Mouse (Mus musculus) megakaryocyte-erythroid progenitor cell, adult 5-6 weeks (primary cell): ENCODE measurements around the gene Agpat4. TPM values are rescaled to one million over a fixed set of nuclear protein-coding genes. Genes with fewer than 3 reads are reported as not detected.

ENCODE experiments used
- ATAC-seq: replicated peaks from 2 replicates; pipeline ENCODE4 v1.8.0; 2016; ENCODE audit warnings: mild to moderate bottlenecking, inconsistent platforms; ENCODE audit not compliant: severe bottlenecking, poor library complexity, low FRiP score, low TSS enrichment
- total RNA-seq, 2 experiments: library from RNA; stranded (forward) in 1 of 2; stranded (reverse) in 1 of 2; fragments of 200-1000, 215-1000 nt in 1 of 2; fragments of >200 nt in 1 of 2; fragmentation: Nextera tagmentation in 1 of 2; gene quantifications; 2 replicates each; pipeline ENCODE4 v1.2.3; 2014 to 2017

The Agpat4 gene
- total RNA-seq, 2 experiments from 2014 or later = 6.8 to 9.0 TPM

GRCm38 (mm10) chr17:12261887-12262286 is 143.4 kb downstream of the Agpat4 start:
- 0 out of 2 replicates have a peak, but pooled peaks have one; percentile 45 for ATAC-seq

- no peak for ATAC-seq
Observed at GRCm38 (mm10) chr17:12262851-12263250, 144.3 kb downstream of the Agpat4 start.

GRCm38 (mm10) chr17:12263787-12264186 is 145.3 kb downstream of the Agpat4 start:
- no peak for ATAC-seq

- ATAC-seq = no peak
Observed at GRCm38 (mm10) chr17:12264293-12264692, 145.8 kb downstream of the Agpat4 start.

- ATAC-seq = peak; percentile 64
Observed at GRCm38 (mm10) chr17:12265969-12266925, 147.7 kb downstream of the Agpat4 start.

GRCm38 (mm10) chr17:12268091-12268490 is 149.6 kb downstream of the Agpat4 start:
- ATAC-seq = no peak

- ATAC-seq = no peak
Observed at GRCm38 (mm10) chr17:12268538-12268937, 150.0 kb downstream of the Agpat4 start.

Other genes with a start within 250 kb of the Agpat4 start
- gene Map3k4, start 200.1 kb downstream of the Agpat4 start, total RNA-seq (2014; fragmentation: Nextera tagmentation) = 18.8 and 19.9 TPM in 2 replicates
- gene Map3k4, start 200.1 kb downstream of the Agpat4 start, total RNA-seq (2017) = 18.2 and 20.2 TPM in 2 replicates